Mouse (Mus musculus) midbrain, embryonic 12.5 days (tissue): ENCODE measurements around the gene Tirap. TPM values are rescaled to one million over a fixed set of nuclear protein-coding genes. Genes with fewer than 3 reads are reported as not detected.
"Not testable (repeated sequence)": the region's sequence is repeated elsewhere in the genome, so short reads cannot be mapped to it uniquely, and the experiment has no call there.

ENCODE experiments used
- ATAC-seq: fragments of 200-750 bp; cut with Nextera tagmentation; 2 replicates; pipeline ENCODE4 v1.8.0; 2017; ENCODE audit warnings: low read depth, moderate TSS enrichment, moderate library complexity; ENCODE audit not compliant: low FRiP score
- H3K27ac ChIP-seq: fragments of 300-500 bp; sonication (generic); replicated peaks from 2 replicates; pipeline ENCODE4 v1.5.1; 2016; ENCODE audit warnings: mild to moderate bottlenecking
- H3K27me3 ChIP-seq: fragments of 300-500 bp; sonication (generic); 2 replicates; pipeline ENCODE4 v1.6.1; 2016; ENCODE audit warnings: mild to moderate bottlenecking
- H3K36me3 ChIP-seq: fragments of 300-500 bp; sonication (generic); 2 replicates; pipeline ENCODE4 v1.6.1; 2016
- H3K4me1 ChIP-seq: fragments of 300-500 bp; sonication (generic); 2 replicates; pipeline ENCODE4 v1.6.1; 2016
- H3K4me2 ChIP-seq: fragments of 300-500 bp; sonication (generic); replicated peaks from 2 replicates; pipeline ENCODE4 v1.6.1; 2016; ENCODE audit warnings: mild to moderate bottlenecking, moderate library complexity
- H3K4me3 ChIP-seq: fragments of 300-500 bp; sonication (generic); 2 replicates; pipeline ENCODE4 v1.5.1; 2016; ENCODE audit warnings: mild to moderate bottlenecking
- H3K9ac ChIP-seq: fragments of 300-500 bp; sonication (generic); replicated peaks from 2 replicates; pipeline ENCODE4 v1.6.1; 2016; ENCODE audit warnings: mild to moderate bottlenecking, moderate library complexity
- H3K9me3 ChIP-seq: fragments of 300-500 bp; sonication (generic); 2 replicates; pipeline ENCODE4 v1.6.1; 2016; ENCODE audit warnings: mild to moderate bottlenecking
- WGBS: fragments of 180-500 bp; shearing (Covaris S2); methylation state at CpG from one replicate; pipeline ENCODE4 v1.1.7; 2016; 5-methylcytosine and 5-hydroxymethylcytosine counted together
- polyA plus RNA-seq: library from polyadenylated mRNA; unstranded; fragments of >200 nt; fragmentation: Nextera tagmentation; extraction: Ambion mirVana; gene quantifications from 2 replicates; pipeline ENCODE4 v1.2.1, GENCODE M21; 2016

The Tirap gene
- polyA plus RNA-seq, 1 experiment from 2014 or later = 12.4 TPM

GRCm38 (mm10) chr9:35163011-35163690 is 36.9 kb downstream of the Tirap start:
- no peaks in the 10 kb centered on the region for H3K27me3 ChIP-seq
- no peak overlapping the region for H3K4me2 ChIP-seq
- no peaks in the 10 kb centered on the region for H3K9me3 ChIP-seq
- WGBS = 92% methylated on average over 11 of the region's 11 CpGs
- H3K4me1 ChIP-seq = peaks cover 18% of the 10 kb centered on the region
- H3K9ac ChIP-seq = no peak overlapping the region
- H3K36me3 ChIP-seq = peaks cover 8% of the 10 kb centered on the region; the same call in 1 of the 2 replicates
- ATAC-seq = no peak
- H3K27ac ChIP-seq = no peak overlapping the region
- no peak overlapping the region for H3K4me3 ChIP-seq

GRCm38 (mm10) chr9:35161721-35162120 is 38.4 kb downstream of the Tirap start:
- no peaks in the 10 kb centered on the region for H3K27me3 ChIP-seq
- no peaks in the 10 kb centered on the region for H3K9me3 ChIP-seq
- peaks cover 10% of the 10 kb centered on the region; the same call in 1 of the 2 replicates for H3K36me3 ChIP-seq
- no peak overlapping the region for H3K9ac ChIP-seq
- no peak overlapping the region for H3K27ac ChIP-seq
- no peak overlapping the region for H3K4me3 ChIP-seq
- WGBS = 89% methylated on average over 7 of the region's 7 CpGs
- H3K4me1 ChIP-seq = peaks cover 4% of the 10 kb centered on the region
- no peak for ATAC-seq
- H3K4me2 ChIP-seq = no peak overlapping the region

GRCm38 (mm10) chr9:35160662-35161061 is 39.4 kb downstream of the Tirap start:
- no peak overlapping the region for H3K4me3 ChIP-seq
- WGBS = 79% methylated on average over 2 of the region's 2 CpGs
- H3K36me3 ChIP-seq = peaks cover 16% of the 10 kb centered on the region; the same call in 1 of the 2 replicates
- H3K4me2 ChIP-seq = no peak overlapping the region
- H3K27me3 ChIP-seq = no peaks in the 10 kb centered on the region
- no peaks in the 10 kb centered on the region for H3K4me1 ChIP-seq
- no peak for ATAC-seq
- H3K9me3 ChIP-seq = no peaks in the 10 kb centered on the region
- H3K9ac ChIP-seq = no peak overlapping the region
- no peak overlapping the region for H3K27ac ChIP-seq

GRCm38 (mm10) chr9:35158477-35158876 is 41.6 kb downstream of the Tirap start:
- ATAC-seq = no peak
- 86% methylated on average over 3 of the region's 3 CpGs for WGBS

GRCm38 (mm10) chr9:35156862-35157261 is 43.2 kb downstream of the Tirap start:
- WGBS = 94% methylated on average over 4 of the region's 4 CpGs
- ATAC-seq = no peak
- Histone ChIP-seq H3K4me2 (no peak overlapping the region), H3K9ac (no peak overlapping the region), H3K27me3 (no peaks in the 10 kb centered on the region), H3K9me3 (no peaks in the 10 kb centered on the region), H3K36me3 (0 out of 2 replicates have a peak, but pooled peaks cover 9% of the 10 kb centered on the region), H3K4me1 (no peaks in the 10 kb centered on the region), H3K4me3 (no peak overlapping the region), H3K27ac (no peak overlapping the region)

More at GRCm38 (mm10) chr9:35158477-35158876, 41.6 kb downstream of the Tirap start:
- Histone ChIP-seq H3K27me3 (no peaks in the 10 kb centered on the region), H3K27ac (no peak overlapping the region), H3K36me3 (peaks cover 16% of the 10 kb centered on the region; the same call in 1 of the 2 replicates), H3K4me1 (no peaks in the 10 kb centered on the region), H3K9me3 (no peaks in the 10 kb centered on the region), H3K4me3 (no peak overlapping the region), H3K9ac (no peak overlapping the region), H3K4me2 (no peak overlapping the region)

GRCm38 (mm10) chr9:35156002-35156710 is 43.9 kb downstream of the Tirap start:
- no peaks in the 10 kb centered on the region for H3K4me1 ChIP-seq
- ATAC-seq = no peak
- WGBS = 91% methylated on average over 5 of the region's 5 CpGs
- H3K9ac ChIP-seq = no peak overlapping the region
- no peak overlapping the region for H3K4me2 ChIP-seq
- H3K27ac ChIP-seq = no peak overlapping the region
- 0 out of 2 replicates have a peak, but pooled peaks cover 9% of the 10 kb centered on the region for H3K36me3 ChIP-seq
- H3K9me3 ChIP-seq = no peaks in the 10 kb centered on the region
- no peak overlapping the region for H3K4me3 ChIP-seq
- H3K27me3 ChIP-seq = no peaks in the 10 kb centered on the region

- H3K9ac ChIP-seq = no peak overlapping the region
- 94% methylated on average over 1 of the region's 1 CpGs for WGBS
- H3K4me3 ChIP-seq = no peak overlapping the region
- H3K4me1 ChIP-seq = no peaks in the 10 kb centered on the region
- H3K36me3 ChIP-seq = 0 out of 2 replicates have a peak, but pooled peaks cover 9% of the 10 kb centered on the region
- H3K9me3 ChIP-seq = no peaks in the 10 kb centered on the region
- H3K27me3 ChIP-seq = no peaks in the 10 kb centered on the region
- no peak overlapping the region for H3K4me2 ChIP-seq
- no peak for ATAC-seq
- H3K27ac ChIP-seq = no peak overlapping the region
These were observed 47.2 kb downstream of the Tirap start for GRCm38 (mm10) chr9:35152923-35153322.

GRCm38 (mm10) chr9:35148822-35149221 is 51.3 kb downstream of the Tirap start:
- H3K36me3 ChIP-seq, H3K4me2 ChIP-seq, H3K27ac ChIP-seq, H3K9ac ChIP-seq, H3K4me3 ChIP-seq, H3K9me3 ChIP-seq, H3K27me3 ChIP-seq, H3K4me1 ChIP-seq, ATAC-seq: not testable (repeated sequence)

- not testable (repeated sequence) for ATAC-seq, H3K27me3 ChIP-seq
- WGBS = 97% methylated on average over 14 of the region's 14 CpGs
These were observed 52.8 kb downstream of the Tirap start for GRCm38 (mm10) chr9:35147261-35147660.

GRCm38 (mm10) chr9:35145829-35146228 is 54.3 kb downstream of the Tirap start:
- Histone ChIP-seq H3K4me2 (no peak overlapping the region), H3K27ac (no peak overlapping the region), H3K9me3 (no peaks in the 10 kb centered on the region), H3K9ac (no peak overlapping the region), H3K27me3 (no peaks in the 10 kb centered on the region), H3K36me3 (no peaks in the 10 kb centered on the region), H3K4me3 (no peak overlapping the region), H3K4me1 (no peaks in the 10 kb centered on the region)
- 83% methylated on average over 1 of the region's 1 CpGs for WGBS
- ATAC-seq = no peak

More at GRCm38 (mm10) chr9:35147261-35147660, 52.8 kb downstream of the Tirap start:
- H3K4me2 ChIP-seq, H3K4me3 ChIP-seq, H3K9ac ChIP-seq, H3K36me3 ChIP-seq, H3K9me3 ChIP-seq, H3K4me1 ChIP-seq, H3K27ac ChIP-seq: not testable (repeated sequence)

- no peak overlapping the region for H3K4me2 ChIP-seq
- H3K4me3 ChIP-seq = no peak overlapping the region
- H3K27ac ChIP-seq = no peak overlapping the region
- no peaks in the 10 kb centered on the region for H3K27me3 ChIP-seq
- no peaks in the 10 kb centered on the region for H3K36me3 ChIP-seq
- WGBS = 89% methylated on average over 9 of the region's 9 CpGs
- ATAC-seq = no peak
- no peaks in the 10 kb centered on the region for H3K4me1 ChIP-seq
- no peak overlapping the region for H3K9ac ChIP-seq
- H3K9me3 ChIP-seq = no peaks in the 10 kb centered on the region
These were observed 55.0 kb downstream of the Tirap start for GRCm38 (mm10) chr9:35145118-35145517.

GRCm38 (mm10) chr9:35142221-35142620 is 57.9 kb downstream of the Tirap start:
- no peak overlapping the region for H3K4me3 ChIP-seq
- H3K4me2 ChIP-seq = no peak overlapping the region
- no peaks in the 10 kb centered on the region for H3K36me3 ChIP-seq
- H3K4me1 ChIP-seq = peaks cover 2% of the 10 kb centered on the region; the same call in 1 of the 2 replicates
- no peak for ATAC-seq
- H3K9ac ChIP-seq = no peak overlapping the region
- H3K9me3 ChIP-seq = no peaks in the 10 kb centered on the region
- no peaks in the 10 kb centered on the region for H3K27me3 ChIP-seq
- no peak overlapping the region for H3K27ac ChIP-seq
- 84% methylated on average over 2 of the region's 2 CpGs for WGBS
